Mouse (Mus musculus): ENCODE results near the gene Ldlrap1.
"Not testable (repeated sequence)": the region's sequence is repeated elsewhere in the genome, so short reads cannot be mapped to it uniquely, and the experiment has no call there.

The Ldlrap1 gene

DNA sequence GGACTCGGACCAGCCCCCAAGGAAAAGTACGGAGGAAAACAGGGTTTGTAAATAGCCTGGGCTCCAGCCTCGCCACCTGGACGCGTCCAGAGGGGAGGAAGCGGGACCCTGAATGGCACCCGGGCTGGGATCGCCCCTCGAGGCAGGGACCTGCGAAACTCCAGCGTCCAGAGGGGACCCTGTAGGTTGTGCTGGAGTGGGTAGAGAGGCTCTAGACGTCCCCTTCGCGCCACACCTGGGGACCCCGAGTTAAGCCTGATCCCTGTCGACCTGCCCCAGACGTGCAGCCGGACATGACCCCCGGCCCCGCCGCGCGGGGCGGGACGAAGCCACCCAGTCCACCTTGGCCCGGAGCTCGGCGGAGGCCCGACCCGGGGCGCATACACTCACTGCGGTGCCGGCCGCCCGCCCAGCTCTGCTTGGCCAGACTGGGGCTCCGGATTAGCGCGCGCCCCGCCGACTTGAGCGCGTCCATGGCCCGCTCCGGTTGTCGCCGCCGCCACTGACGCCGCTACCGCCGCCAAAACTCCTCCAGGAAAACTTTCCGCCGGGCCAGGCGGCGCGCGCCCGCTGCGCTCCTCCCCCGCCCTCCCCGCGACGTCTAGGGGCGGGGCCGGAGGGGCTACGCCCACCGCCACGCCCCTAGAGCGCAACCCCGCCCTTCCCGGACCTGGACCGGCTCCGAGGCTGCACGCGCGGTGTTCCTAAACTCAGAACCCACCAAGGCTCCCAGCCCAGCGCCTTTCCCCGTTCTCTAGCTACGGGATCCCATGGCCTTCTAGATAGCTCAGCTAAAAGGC lies at the start of gene Ldlrap1:
TSS of gene Ldlrap1 (minus strand) at position 599 of the 800 bp plus-strand sequence.
- peak; percentile 76 for DNase-seq (ENCODE audit: low read depth, low spot score)

- DNase-seq (ENCODE audit: low read depth, low spot score) = no peak
Measured at GRCm38 (mm10) chr4:134814229-134814571, 46.4 kb upstream of the Ldlrap1 start.

GRCm38 (mm10) chr4:134813406-134814228 lies 45.8 kb upstream of the Ldlrap1 start:
- peak; percentile 65 for DNase-seq (ENCODE audit: low read depth, low spot score)

GRCm38 (mm10) chr4:134804765-134805164 lies 36.9 kb upstream of the Ldlrap1 start:
- DNase-seq (ENCODE audit: low read depth, low spot score) = peak; percentile 79

- DNase-seq (ENCODE audit: low read depth, low spot score) = no peak
Measured at GRCm38 (mm10) chr4:134802765-134803164, 34.9 kb upstream of the Ldlrap1 start.

- no peak for DNase-seq (ENCODE audit: low read depth, low spot score)
Measured at GRCm38 (mm10) chr4:134802155-134802554, 34.3 kb upstream of the Ldlrap1 start.

- DNase-seq (ENCODE audit: low read depth, low spot score) = no peak
Measured at GRCm38 (mm10) chr4:134800693-134801092, 32.9 kb upstream of the Ldlrap1 start.

DNA sequence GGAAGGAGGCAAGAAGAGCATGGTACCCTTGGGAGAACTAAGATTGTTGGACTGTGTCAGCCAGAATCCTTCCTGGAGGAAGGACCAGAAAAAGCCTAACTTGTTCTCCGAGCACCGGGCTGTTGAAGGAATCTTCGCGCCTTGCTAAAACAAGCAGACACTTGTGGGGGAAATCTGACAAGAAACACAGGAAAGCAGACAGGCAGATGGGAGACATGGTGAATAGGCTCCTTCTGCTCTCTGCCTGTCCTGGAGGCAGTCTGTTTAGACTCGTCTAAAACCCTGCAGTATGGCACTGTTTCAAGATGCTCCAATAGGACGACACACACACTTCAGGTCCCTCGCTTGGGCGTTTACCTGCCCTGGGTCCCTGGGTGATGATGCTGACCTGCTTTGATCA lies 32.3 kb upstream of the Ldlrap1 start:
- DNase-seq (ENCODE audit: low read depth, low spot score) = peak; percentile 77

GRCm38 (mm10) chr4:134799272-134799671 lies 31.4 kb upstream of the Ldlrap1 start:
- peak; percentile 85 for DNase-seq (ENCODE audit: low read depth, low spot score)

DNA sequence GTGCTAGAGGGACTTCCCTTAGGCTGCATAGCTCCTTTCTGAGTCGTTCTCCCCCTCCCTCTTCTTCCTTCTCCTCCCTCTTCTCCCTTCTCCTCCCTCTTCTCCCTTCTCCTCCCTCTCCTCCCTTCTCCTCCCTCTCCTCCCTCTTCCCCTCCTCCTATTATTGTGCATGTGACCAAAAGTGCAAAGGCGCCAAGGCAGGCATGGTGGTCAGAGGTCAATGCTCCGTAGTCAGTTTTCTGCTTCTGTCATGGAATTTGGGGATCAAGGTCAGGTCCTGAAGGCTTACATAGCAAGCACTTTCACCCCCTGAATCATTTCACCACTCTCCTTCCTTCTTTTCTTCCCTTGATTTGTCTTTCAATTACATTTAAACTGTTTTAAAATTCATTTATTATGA lies 31.0 kb upstream of the Ldlrap1 start:
- DNase-seq (ENCODE audit: low read depth, low spot score) = no peak

DNA sequence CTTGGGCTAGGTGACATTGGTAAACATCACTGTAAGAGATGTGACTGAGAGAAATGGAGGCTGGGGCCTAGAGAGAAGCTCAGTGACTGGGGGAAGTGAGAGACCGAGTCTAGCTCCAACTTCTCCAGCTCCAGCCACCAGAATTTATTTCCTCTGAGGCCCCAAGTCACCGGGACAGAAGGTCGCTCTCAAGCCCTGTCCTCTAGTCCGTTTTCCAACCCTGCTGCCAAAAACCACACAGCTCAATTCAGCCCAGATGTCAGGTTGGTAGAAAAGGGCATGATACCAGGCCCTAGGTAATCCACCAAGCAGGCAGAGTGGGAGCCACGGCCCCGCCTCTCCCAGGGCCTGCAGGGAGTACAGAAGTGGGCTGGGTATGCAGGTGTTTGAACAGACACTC lies 29.8 kb upstream of the Ldlrap1 start:
- DNase-seq (ENCODE audit: low read depth, low spot score) = no peak

DNA sequence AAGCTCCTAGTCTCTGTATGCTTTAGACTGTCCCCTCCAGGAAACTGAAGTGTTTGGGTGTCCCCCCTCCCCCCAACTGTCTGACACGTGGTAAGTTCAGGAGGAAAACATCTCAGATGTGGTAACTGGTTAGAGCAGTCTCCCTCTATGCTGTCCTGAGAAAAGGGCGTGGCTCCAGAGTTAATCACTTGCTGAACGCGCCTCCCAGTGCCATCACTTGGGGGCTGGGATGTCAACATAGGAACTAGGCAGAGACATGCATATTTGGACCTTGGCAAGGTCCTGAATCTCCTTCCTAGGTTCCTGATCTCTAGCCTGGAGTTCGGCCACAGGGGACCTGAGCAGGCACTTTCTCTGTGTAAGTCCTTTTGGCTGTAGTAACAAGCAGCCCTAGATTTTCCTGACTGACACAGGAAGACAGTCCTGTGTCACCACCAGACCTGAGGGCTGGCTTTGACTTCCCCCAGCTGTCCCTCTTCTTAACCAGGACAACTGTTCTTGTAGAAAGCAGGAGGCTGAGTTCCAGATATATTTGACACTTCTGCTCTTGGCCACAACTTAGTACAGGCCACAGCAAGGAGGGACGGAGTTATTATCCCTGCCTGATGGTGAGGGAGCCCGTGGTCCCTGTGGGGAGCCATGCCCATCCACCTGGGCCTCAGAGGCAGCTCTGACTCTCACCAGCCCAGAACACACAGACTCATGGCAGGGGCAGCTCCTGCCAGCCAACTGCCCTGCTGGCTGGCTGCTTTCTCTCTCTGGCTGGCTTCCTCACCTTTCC lies 28.9 kb upstream of the Ldlrap1 start:
- DNase-seq (ENCODE audit: low read depth, low spot score) = peak; percentile 72

- no peak for DNase-seq (ENCODE audit: low read depth, low spot score)
Measured at GRCm38 (mm10) chr4:134795819-134796485, 28.1 kb upstream of the Ldlrap1 start.

GRCm38 (mm10) chr4:134794959-134795358 lies 27.1 kb upstream of the Ldlrap1 start:
- DNase-seq (ENCODE audit: low read depth, low spot score) = not testable (repeated sequence)

DNA sequence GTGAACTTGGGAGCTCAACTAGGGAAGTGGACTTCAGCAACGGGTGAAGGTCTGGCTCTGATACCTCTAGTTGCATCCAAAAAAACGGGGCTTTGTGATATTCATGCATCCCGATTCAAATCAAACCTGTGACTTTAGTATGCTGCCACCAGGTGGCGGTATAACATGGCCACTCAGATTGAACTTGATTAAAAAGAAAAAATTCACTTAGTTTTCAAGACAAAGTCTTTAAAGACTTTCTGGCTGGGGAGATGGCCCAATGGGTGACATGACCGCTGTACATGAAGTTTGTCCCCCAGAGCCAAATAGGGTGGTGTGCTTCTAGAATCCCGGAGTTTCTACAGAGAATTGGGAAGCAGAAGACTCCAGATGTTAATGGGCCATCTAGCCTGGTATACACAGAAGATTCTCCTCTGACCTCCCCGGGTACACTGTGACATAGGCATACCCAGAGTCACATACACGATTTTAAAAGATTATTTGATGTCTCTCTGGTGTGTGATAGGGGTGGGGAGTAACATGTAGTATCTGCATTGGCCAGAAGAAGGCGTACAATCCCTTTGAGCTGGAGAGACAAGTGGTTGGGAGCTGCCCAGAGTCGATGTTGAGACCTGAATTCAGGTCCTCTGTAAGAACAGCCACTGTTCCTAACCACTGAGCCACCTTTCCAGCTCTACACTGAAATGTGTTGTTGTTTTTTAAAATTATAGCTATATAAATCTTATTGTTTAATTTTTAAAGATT lies 25.6 kb upstream of the Ldlrap1 start:
- DNase-seq (ENCODE audit: low read depth, low spot score) = peak; percentile 83

- DNase-seq (ENCODE audit: low read depth, low spot score) = no peak
Measured at GRCm38 (mm10) chr4:134791731-134792130, 23.9 kb upstream of the Ldlrap1 start.

- no peak for DNase-seq (ENCODE audit: low read depth, low spot score)
Measured at GRCm38 (mm10) chr4:134786946-134787345, 19.1 kb upstream of the Ldlrap1 start.

DNA sequence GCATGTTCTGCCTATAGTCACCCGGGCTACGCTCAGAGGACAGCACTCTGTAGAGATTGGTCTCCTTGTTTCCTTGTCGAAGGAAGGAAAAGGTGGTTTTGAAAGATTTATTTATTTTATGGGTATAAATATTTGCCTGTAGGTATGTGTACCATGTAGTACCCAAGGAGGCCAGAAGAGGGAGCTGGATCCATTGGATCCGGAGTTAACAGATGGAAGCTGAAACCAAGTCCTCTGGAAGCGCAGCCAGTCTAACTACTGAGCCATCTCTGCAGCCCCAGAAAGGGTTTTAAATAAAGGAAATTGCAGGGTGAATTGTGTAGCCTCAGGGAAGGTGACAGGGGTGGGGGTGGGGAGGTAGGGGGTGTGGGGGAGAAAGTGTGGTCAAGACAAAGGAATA lies 16.9 kb upstream of the Ldlrap1 start:
- DNase-seq (ENCODE audit: low read depth, low spot score) = no peak

DNA sequence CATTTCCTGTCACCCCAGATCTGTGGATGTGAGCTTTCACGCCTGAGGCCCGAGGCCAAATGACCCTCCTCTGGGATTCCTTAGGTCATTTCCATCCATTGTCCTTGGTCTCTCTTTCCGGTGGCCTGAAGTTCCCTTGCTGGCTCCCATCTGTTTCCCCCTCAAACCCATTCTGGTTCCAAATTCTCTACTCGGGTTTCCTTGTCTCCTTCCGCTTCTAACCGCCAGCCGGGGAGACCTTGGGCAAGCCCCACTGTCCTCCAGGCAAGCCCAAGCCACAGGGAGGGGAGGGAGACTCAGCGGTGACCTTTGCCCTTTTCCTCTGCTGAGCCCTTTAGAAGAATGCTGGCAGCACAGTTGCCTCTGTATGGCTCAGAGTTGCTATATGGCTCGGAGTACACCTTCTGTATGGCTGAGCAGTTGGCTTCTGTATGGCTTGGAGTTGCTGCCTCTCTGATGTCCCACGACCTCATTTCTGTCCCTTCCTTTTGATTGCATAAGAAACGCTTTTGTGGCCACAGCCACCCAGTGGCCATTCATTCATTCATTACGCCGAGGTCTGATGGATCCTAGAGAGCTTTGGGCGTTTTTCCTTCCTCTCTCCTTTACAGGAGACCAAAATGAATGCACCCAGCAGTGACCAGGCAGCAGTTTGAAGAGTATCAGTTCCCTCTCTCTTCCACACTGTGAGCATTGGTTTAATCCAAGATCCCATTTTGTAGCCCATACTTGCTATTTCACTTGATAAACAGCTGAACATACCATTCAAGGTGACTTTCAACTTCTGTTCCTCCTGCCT lies 11.5 kb upstream of the Ldlrap1 start:
- DNase-seq (ENCODE audit: low read depth, low spot score) = no peak

DNA sequence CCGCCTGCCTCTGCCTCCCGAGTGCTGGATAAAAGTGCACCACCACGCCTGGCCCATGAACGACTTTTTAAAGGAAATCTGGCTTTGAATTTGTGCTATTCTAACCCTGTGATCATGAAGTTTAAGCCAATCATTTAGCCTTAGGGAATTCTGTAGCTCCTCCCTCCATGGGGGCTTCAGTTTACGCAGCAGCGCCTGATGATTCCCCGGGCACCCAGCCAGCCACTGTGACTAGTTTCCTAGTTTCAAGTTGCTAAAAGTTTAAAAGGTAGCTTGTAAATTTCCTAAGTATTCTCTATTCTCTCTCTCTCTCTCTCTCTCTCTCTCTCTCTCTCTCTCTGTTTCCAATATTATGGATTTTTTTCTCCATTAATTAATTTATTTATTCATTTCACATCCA lies 8.4 kb upstream of the Ldlrap1 start:
- no peak for DNase-seq (ENCODE audit: low read depth, low spot score)

Data from brain, adult 2 months (tissue).